Mouse (Mus musculus) midbrain, embryonic 12.5 days (tissue): ENCODE measurements around the gene Paqr6. TPM values are rescaled to one million over a fixed set of nuclear protein-coding genes. Genes with fewer than 3 reads are reported as not detected.

Experiments used
- polyA plus RNA-seq: library from polyadenylated mRNA; unstranded; fragments of >200 nt; fragmentation: Nextera tagmentation; extraction: Ambion mirVana; gene quantifications from 2 replicates; pipeline ENCODE4 v1.2.1, GENCODE M21; 2016

Paqr6 gene
- polyA plus RNA-seq, 1 experiment from 2014 or later: 0.89 TPM

Other genes starting within 250 kb of the Paqr6 start
- 15.1 and 17.6 TPM in 2 replicates for gene Mef2d, start 222.2 kb upstream of the Paqr6 start, polyA plus RNA-seq
- 0.26 TPM in 1 of 2 replicates, not detected in the other for gene Rhbg, start 109.9 kb upstream of the Paqr6 start, polyA plus RNA-seq
- not detected in 2 replicates for gene Gm38392, start 77.4 kb upstream of the Paqr6 start, polyA plus RNA-seq
- 10.9 and 12.8 TPM in 2 replicates for gene Tsacc, start 67.6 kb upstream of the Paqr6 start, polyA plus RNA-seq
- 606 and 646 TPM in 2 replicates for gene Cct3, start 67.5 kb upstream of the Paqr6 start, polyA plus RNA-seq
- 104 and 128 TPM in 2 replicates for gene Glmp, start 39.6 kb upstream of the Paqr6 start, polyA plus RNA-seq
- gene Tmem79, start 28.4 kb upstream of the Paqr6 start, polyA plus RNA-seq: 1.9 and 2.3 TPM in 2 replicates
- 94.1 and 101 TPM in 2 replicates for gene Smg5, start 28.3 kb upstream of the Paqr6 start, polyA plus RNA-seq
- 0.10 TPM in 1 of 2 replicates, not detected in the other for gene Bglap3, start 8.2 kb downstream of the Paqr6 start, polyA plus RNA-seq
- not detected in 2 replicates for gene Bglap2, start 14.1 kb downstream of the Paqr6 start, polyA plus RNA-seq
- not detected in 2 replicates for gene Bglap, start 19.9 kb downstream of the Paqr6 start, polyA plus RNA-seq
- gene Pmf1, start 45.7 kb downstream of the Paqr6 start, polyA plus RNA-seq: 100.0 and 101 TPM in 2 replicates
- 23.6 and 24.6 TPM in 2 replicates for gene Slc25a44, start 60.6 kb downstream of the Paqr6 start, polyA plus RNA-seq
- 19.3 and 20.3 TPM in 2 replicates for gene Sema4a, start 96.6 kb downstream of the Paqr6 start, polyA plus RNA-seq
- gene Lmna, start 145.4 kb downstream of the Paqr6 start, polyA plus RNA-seq: 34.3 and 42.8 TPM in 2 replicates
- 47.8 and 49.9 TPM in 2 replicates for gene Mex3a, start 167.8 kb downstream of the Paqr6 start, polyA plus RNA-seq
- 0.21 and 0.47 TPM in 2 replicates for gene Rab25, start 183.7 kb downstream of the Paqr6 start, polyA plus RNA-seq
- 137 and 152 TPM in 2 replicates for gene Lamtor2, start 188.5 kb downstream of the Paqr6 start, polyA plus RNA-seq
- gene Ubqln4, start 189.2 kb downstream of the Paqr6 start, polyA plus RNA-seq: 64.7 and 71.2 TPM in 2 replicates
- gene Ssr2, start 211.3 kb downstream of the Paqr6 start, polyA plus RNA-seq: 132 and 137 TPM in 2 replicates
- 143 and 150 TPM in 2 replicates for gene Arhgef2, start 241.4 kb downstream of the Paqr6 start, polyA plus RNA-seq